Mouse (Mus musculus): Measurements from ENCODE around the gene Rab17. TPM values are rescaled to one million over a fixed set of nuclear protein-coding genes. Genes with fewer than 3 reads are reported as not detected.

Rab17 gene
- total RNA-seq, 2 experiments from 2014 or later: not detected

DNA sequence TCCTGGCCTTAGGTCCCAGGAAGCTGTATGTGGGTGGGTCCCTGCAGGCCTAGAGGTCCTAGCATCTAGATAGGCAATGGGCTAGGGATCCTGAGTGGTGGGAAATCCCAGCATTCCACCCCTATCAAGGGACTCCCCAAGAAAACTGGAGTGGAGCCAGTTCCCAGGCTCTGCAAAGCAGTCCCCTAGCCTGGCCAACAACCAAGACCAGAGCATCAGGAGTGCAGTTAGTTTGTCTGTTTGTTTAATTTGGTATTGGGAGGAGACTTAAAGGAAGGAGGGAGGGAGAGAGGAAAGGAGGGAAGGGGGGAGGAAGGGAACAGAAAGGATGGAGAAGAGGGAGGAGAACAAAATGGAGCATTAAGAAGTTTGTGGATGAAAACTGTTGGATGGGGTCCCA is 60.3 kb downstream of the Rab17 start:
- no peak for TF ChIP-seq CTCF (conservative IDR thresholded peaks at IDR 0.05)
- Histone ChIP-seq H3K27ac (no peak overlapping the region), H3K4me3 (no peak overlapping the region)
- no peak for DNase-seq (ENCODE audit: low spot score in 2 of 2)

Other genes starting within 250 kb of the Rab17 start
- gene Col6a3, start 125.7 kb downstream of the Rab17 start, total RNA-seq (2021): 1 to 10 TPM; 3.4 to 4.0 TPM
- 1 to 10 TPM in 1 of 2 experiments, under 1 TPM in 1; 0.88 to 1.6 TPM for gene Mlph, start 54.6 kb downstream of the Rab17 start, total RNA-seq (2021)
- gene Prlh, start 16.6 kb downstream of the Rab17 start, total RNA-seq (2021): not detected
- gene Lrrfip1, start 29.1 kb upstream of the Rab17 start, total RNA-seq (2021): 10 to 100 TPM; 77.6 to 82.3 TPM
- not detected for gene Rbm44, start 175.4 kb upstream of the Rab17 start, total RNA-seq (2021)
- gene Ramp1, start 210.2 kb upstream of the Rab17 start, total RNA-seq (2021): 10 to 100 TPM; 57.2 to 61.5 TPM

Data from layer of hippocampus, adult 2 months (tissue).